Mouse (Mus musculus): ENCODE measurements at regions not wholly inside any gene's neighbourhood (a gene's known extent, or its start where the extent isn't known, plus 50 kb on each side); places are given as distances from the start of the nearest gene placed in this dataset.

GRCm38 (mm10) chr2:50809823-50810222, 339.1 kb downstream of the Rnd3 start:
- no peak for TF ChIP-seq ZC3H11A (IDR thresholded peaks at IDR 0.05; ENCODE audit: borderline replicate concordance, low read depth, low read length)
- TF ChIP-seq CHD2 (IDR thresholded peaks at IDR 0.05; ENCODE audit: low read depth, low read length): no peak
- TF ChIP-seq HCFC1 (IDR thresholded peaks at IDR 0.05; ENCODE audit: borderline replicate concordance, insufficient read depth, low read length): no peak
